Mouse (Mus musculus): ENCODE data around the gene Raf1. TPM values are rescaled to one million over a fixed set of nuclear protein-coding genes. Genes with fewer than 3 reads are reported as not detected.

Gene Raf1
- 94.0 and 101 TPM in 2 replicates for polyA plus RNA-seq (2016; fragmentation: Nextera tagmentation; extraction: Ambion mirVana)

DNA sequence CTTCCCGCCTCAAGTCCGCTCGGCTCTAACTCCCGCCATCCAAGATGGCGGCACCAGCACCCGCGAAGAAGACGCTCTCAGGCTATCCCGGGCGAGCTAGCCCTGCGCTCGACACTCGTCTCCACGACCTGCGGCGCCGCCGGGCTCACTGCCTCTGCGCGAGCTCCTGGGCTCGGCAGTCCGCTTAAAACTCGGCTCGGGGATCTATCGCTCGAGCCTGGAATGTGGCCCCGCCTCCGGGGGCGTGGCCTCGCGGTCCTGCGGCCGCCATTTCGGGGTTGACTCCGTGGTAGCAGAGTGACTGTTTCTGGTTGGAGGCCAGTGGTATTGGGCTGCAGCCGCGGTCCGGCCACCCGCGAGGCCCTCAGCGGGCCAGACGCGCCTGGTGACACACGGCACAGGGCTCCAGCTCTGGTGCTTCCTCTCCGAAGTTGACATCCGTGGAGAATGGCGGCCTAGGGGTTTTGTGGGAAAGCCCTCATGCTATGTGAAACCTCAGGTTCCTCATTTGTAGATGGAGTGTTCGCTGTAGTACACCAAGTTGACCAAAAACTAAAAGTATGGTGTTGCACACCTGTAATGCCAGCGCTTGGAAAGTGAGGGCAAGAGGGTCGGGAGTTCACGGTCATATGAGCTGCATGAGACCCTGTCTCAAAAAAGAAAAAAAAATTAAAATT, at the start of gene Raf1:
Raf1 (minus strand) TSS at position 184 of the 677 bp plus-strand sequence.
- WGBS: under 1% methylated on average over 51 of the region's 51 CpGs
- Histone ChIP-seq H3K4me3 (peak within 1 kb of the TSS; percentile 96), H3K9me3 (no peaks in the 10 kb centered on the region), H3K4me1 (peaks cover 18% of the 10 kb centered on the region), H3K36me3 (no peaks in the 10 kb centered on the region), H3K27me3 (ENCODE audit: insufficient read depth, poor library complexity, severe bottlenecking) (no peaks in the 10 kb centered on the region), H3K27ac (peak within 1 kb of the TSS; percentile 100)
- peak; percentile 99 for DNase-seq (ENCODE audit: low spot score)

DNA sequence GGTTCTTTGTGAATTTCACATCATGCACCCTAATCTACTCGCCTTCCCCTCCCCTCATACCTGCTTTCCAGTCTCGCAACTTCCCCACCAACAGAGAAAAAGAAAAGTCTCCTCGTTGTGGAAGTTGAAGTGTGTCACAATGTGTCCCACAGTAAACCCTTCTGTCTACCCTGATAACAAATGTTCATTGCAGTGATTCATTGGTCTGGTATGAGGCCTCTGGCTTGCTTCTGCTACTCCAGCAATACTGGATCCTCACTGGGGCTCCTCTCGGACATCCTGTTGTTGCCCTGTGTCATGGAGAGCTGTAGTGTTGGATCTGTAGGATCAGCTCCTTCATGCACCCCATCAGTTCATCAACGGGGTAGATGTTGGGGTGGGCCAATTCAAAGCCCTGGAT, 45.8 kb upstream of the Raf1 start:
- WGBS: 56% methylated on average over 5 of the region's 5 CpGs
- 0 out of 2 replicates have a peak overlapping the region, but pooled peaks have one; percentile 5 for H3K27ac ChIP-seq

DNA sequence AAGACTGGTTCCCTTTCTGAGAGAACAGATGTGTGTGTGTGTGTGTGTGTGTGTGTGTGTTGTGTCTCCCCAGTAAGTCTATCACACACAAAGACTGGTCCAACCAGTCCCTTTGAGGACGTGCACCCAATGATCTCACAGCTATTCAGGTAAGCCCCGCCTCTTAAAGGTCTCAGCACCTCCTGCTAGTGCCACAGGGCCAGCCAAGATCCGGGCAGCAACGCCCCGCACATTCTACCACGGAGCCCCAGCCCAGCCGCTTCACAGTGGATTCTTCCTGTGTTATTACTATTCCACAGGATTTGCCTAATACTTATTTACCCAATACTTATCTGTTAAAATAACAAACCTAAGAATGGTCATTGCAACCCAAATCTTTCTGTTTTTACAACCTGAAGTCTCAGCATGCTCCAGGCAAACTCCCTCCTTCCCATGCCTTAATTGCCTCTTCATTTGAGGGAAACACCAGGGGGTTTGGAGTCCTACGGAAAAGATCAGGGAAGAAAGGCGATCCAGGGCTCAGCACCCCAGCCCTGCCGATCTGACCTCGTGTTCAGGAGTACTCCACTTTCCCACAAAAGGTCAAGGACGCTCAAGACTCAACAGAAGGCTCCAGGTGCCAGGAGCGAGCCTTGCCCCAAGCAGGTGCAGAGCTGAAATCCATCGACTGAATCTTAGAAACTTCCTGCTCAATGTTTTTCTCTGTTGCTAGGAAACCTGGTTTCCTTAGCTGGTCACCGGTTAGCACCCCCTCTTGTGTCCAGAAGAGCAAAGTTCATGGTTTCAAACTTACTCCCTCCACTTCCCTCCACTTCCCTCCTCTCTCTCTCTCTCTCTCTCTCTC, 41.5 kb upstream of the Raf1 start:
- WGBS: 1% methylated on average over 15 of the region's 15 CpGs
- peak overlapping the region; percentile 79 for H3K27ac ChIP-seq
- DNase-seq (ENCODE audit: low spot score): peak; percentile 91
- peak overlapping the region; percentile 58 for H3K4me3 ChIP-seq
- peaks cover 32% of the 10 kb centered on the region for H3K4me1 ChIP-seq
- H3K36me3 ChIP-seq: no peaks in the 10 kb centered on the region
- H3K27me3 ChIP-seq (ENCODE audit: insufficient read depth, poor library complexity, severe bottlenecking): no peaks in the 10 kb centered on the region
- H3K9me3 ChIP-seq: no peaks in the 10 kb centered on the region

More for the DNA sequence above, 45.8 kb upstream of the Raf1 start:
- H3K27me3 ChIP-seq (ENCODE audit: insufficient read depth, poor library complexity, severe bottlenecking): no peaks in the 10 kb centered on the region
- no peaks in the 10 kb centered on the region for H3K36me3 ChIP-seq
- peaks cover 24% of the 10 kb centered on the region for H3K4me1 ChIP-seq
- H3K4me3 ChIP-seq: no peak overlapping the region
- H3K9me3 ChIP-seq: no peaks in the 10 kb centered on the region
- no peak for DNase-seq (ENCODE audit: low spot score)

DNA sequence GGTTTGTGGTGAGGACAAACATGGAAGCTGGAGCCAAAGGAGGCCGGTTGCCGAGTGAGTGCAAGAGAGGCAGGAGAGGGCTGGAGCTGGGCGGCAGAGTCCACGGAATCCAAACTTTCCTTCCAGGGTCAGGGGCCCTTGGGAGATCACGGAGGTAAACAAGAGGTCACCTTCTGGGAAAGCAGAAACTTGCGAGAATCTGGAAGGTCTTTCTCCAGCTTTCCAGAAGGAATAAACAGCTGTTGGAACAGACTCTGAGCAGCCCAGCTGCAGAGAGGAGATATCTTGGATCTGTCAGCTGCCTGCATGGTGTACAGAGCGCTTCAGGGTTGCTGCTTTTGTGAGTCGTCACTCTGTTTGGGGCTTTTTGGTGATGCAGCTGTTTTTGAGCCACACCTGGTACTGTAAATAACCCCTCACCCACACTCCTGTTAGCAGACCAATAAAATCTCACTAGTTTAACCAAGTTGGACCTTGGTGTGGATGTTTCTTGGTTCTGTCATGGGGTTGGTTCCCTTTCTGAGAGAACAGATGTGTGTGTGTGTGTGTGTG, 40.7 kb upstream of the Raf1 start:
- WGBS: 14% methylated on average over 8 of the region's 8 CpGs
- Histone ChIP-seq H3K27me3 (ENCODE audit: insufficient read depth, poor library complexity, severe bottlenecking) (no peaks in the 10 kb centered on the region), H3K9me3 (no peaks in the 10 kb centered on the region), H3K4me1 (peaks cover 24% of the 10 kb centered on the region), H3K27ac (peak overlapping the region; percentile 79; the same call in 1 of the 2 replicates), H3K4me3 (peak overlapping the region; percentile 58), H3K36me3 (no peaks in the 10 kb centered on the region)
- DNase-seq (ENCODE audit: low spot score): no peak

DNA sequence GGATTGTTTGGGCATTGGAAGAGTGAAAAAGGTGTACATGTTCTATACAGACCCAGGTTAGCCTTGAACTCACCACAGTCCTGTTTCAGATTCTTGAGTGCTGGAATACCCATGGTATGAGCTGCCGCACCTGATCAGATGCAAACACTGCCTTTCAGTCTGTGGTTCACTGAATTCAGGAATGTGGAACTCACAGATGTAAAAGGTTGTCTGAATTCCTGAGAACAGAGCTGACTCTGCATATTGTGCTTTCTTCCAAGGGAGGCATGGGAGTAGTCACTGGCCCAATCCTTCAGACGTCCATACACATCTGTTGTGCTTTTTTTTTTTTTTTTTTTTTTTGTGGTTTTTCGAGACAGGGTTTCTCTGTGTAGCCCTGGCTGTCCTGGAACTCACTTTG, 34.8 kb upstream of the Raf1 start:
- no peak overlapping the region for H3K27ac ChIP-seq
- whole genome bisulfite sequencing: 73% methylated on average over 3 of the region's 3 CpGs

DNA sequence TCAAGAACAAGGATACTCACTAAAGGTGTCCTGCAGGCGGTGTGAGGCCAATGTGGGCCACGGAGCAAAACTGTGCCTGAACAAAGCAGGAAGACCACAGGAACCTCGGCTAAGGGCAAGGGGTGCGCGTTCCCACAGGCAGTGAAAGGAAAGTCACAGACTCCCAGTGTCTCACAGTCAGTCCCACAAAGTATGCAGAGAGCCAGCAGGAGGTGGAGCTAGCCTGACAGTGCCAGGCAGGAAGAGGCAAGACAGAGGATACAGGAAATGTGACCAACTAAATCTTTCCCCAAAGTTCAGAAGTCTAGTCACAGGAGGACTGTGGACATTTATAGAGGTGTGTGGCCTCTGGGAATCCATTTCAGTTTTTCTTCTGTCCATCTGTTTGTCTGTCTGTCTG, 26.5 kb upstream of the Raf1 start:
- H3K9me3 ChIP-seq: no peaks in the 10 kb centered on the region
- no peak for DNase-seq (ENCODE audit: low spot score)
- 78% methylated on average over 5 of the region's 5 CpGs for WGBS
- no peaks in the 10 kb centered on the region for H3K36me3 ChIP-seq
- H3K27ac ChIP-seq: no peak overlapping the region
- H3K4me3 ChIP-seq: no peak overlapping the region
- H3K27me3 ChIP-seq (ENCODE audit: insufficient read depth, poor library complexity, severe bottlenecking): no peaks in the 10 kb centered on the region
- peaks cover 6% of the 10 kb centered on the region for H3K4me1 ChIP-seq

More for the DNA sequence above, 34.8 kb upstream of the Raf1 start:
- Histone ChIP-seq H3K4me1 (no peaks in the 10 kb centered on the region), H3K27me3 (ENCODE audit: insufficient read depth, poor library complexity, severe bottlenecking) (no peaks in the 10 kb centered on the region), H3K9me3 (no peaks in the 10 kb centered on the region), H3K4me3 (no peak overlapping the region), H3K36me3 (no peaks in the 10 kb centered on the region)
- DNase-seq (ENCODE audit: low spot score): no peak

DNA sequence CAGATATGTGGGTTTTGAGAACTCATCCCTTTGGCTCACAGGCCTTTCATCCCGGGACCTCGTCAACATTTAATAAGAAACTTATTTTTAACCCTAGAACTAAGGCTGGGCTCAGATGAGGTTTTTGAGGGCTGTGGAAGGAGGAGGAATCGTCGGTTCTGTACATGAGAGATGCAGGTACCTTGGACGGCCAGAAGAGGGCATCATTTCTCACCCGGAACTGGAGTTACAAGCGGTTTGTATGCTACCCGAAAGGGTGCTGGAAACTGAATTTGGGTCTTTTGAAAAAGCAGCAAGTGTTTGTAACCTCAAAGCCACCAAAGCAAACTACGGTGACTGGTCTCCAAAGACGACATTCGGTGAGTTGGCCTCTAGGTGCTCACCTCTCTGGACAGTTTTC, 24.9 kb upstream of the Raf1 start:
- H3K4me3 ChIP-seq: no peak overlapping the region
- peaks cover 12% of the 10 kb centered on the region for H3K4me1 ChIP-seq
- no peaks in the 10 kb centered on the region for H3K9me3 ChIP-seq
- H3K27ac ChIP-seq: no peak overlapping the region
- no peak for DNase-seq (ENCODE audit: low spot score)
- WGBS: 47% methylated on average over 11 of the region's 11 CpGs
- no peaks in the 10 kb centered on the region for H3K36me3 ChIP-seq
- H3K27me3 ChIP-seq (ENCODE audit: insufficient read depth, poor library complexity, severe bottlenecking): no peaks in the 10 kb centered on the region

DNA sequence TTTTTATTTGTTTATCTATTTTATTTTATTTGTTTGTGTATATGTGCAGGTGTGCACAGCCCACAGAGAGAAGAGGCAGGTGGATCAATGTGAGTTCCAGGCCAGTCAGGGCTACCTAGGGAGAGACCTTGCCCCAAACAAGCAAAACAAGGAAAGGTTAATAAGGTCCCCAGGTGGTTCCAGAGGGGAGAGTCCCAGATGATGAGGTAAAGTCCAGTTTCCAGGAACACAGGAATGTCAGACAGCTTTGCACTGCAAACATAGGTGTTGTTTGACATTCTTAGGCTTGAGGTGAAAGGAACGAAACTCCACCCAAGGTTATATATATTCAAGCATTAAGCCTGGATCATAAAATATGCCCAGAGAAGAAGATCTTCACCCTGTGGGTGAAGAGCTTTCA, 24.3 kb upstream of the Raf1 start:
- peaks cover 16% of the 10 kb centered on the region for H3K4me1 ChIP-seq
- no peak overlapping the region for H3K4me3 ChIP-seq
- H3K27ac ChIP-seq: no peak overlapping the region
- no peaks in the 10 kb centered on the region for H3K9me3 ChIP-seq
- H3K36me3 ChIP-seq: no peaks in the 10 kb centered on the region
- 93% methylated on average over 1 of the region's 1 CpGs for WGBS
- DNase-seq (ENCODE audit: low spot score): no peak
- H3K27me3 ChIP-seq (ENCODE audit: insufficient read depth, poor library complexity, severe bottlenecking): no peaks in the 10 kb centered on the region

DNA sequence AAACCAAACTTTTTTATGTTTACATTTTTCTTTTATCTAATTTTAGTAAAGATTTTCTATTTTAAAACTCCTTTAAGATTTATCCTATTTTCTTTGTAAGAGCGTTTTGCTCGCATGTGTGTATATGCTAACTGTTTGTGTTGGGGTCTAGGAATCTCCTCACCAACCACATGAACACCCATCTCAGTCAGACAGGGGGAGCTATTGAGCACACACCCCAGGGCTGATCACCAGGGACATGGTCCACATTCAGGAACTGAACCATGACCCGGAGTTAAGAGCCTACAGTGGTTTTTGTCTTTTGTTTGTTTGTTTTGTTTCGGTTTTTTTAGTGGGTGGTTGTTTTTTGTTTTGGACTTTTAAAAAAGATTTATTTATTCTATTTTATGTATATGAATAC, 22.3 kb upstream of the Raf1 start:
- DNase-seq (ENCODE audit: low spot score): no peak
- no peak overlapping the region for H3K27ac ChIP-seq
- H3K36me3 ChIP-seq: no peaks in the 10 kb centered on the region
- H3K27me3 ChIP-seq (ENCODE audit: insufficient read depth, poor library complexity, severe bottlenecking): no peaks in the 10 kb centered on the region
- H3K9me3 ChIP-seq: no peaks in the 10 kb centered on the region
- H3K4me3 ChIP-seq: no peak overlapping the region
- WGBS: 82% methylated on average over 4 of the region's 4 CpGs
- H3K4me1 ChIP-seq: peaks cover 34% of the 10 kb centered on the region

DNA sequence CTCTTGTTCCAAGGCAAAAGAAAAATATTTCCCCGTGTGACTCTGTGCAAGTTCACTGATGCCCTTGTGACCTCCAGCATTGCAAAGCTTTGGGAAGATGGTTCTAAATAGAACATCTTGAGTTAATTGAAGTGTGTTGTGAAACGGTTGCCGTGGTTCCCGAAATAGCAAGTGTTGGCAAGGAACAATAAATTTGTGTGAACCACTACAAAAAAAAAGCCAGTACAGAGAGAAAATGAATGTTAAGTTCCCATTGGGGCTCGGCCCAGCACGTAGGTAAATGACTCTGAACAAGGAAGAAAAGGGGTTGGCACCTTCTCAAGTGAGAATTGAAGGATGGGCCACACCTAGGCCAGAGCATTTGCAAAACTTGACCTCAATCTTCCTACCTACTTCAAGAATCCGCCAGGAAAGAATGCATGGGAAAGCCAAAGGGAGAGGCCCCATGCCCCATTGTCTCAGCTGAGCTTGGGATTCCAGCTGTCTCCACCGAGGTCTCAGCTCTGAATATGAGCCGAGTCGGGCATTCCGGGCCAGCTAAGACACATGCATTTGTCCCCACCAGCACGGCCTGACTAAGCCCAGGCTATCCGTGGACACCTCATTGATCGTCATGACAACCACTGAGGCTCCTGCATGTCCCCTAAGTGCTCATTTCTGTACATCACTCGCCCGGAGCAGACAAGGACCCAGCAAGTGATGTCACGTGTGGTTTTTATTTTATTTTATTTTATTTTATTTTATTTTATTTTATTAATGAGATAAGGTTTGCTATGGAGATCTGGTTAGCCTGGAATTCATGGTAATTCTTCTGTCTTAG, 21.5 kb upstream of the Raf1 start:
- H3K27ac ChIP-seq: peak overlapping the region; percentile 32
- no peaks in the 10 kb centered on the region for H3K27me3 ChIP-seq (ENCODE audit: insufficient read depth, poor library complexity, severe bottlenecking)
- WGBS: 67% methylated on average over 17 of the region's 17 CpGs
- H3K4me1 ChIP-seq: peaks cover 33% of the 10 kb centered on the region
- DNase-seq (ENCODE audit: low spot score): no peak
- no peaks in the 10 kb centered on the region for H3K9me3 ChIP-seq
- H3K4me3 ChIP-seq: no peak overlapping the region
- no peaks in the 10 kb centered on the region for H3K36me3 ChIP-seq

DNA sequence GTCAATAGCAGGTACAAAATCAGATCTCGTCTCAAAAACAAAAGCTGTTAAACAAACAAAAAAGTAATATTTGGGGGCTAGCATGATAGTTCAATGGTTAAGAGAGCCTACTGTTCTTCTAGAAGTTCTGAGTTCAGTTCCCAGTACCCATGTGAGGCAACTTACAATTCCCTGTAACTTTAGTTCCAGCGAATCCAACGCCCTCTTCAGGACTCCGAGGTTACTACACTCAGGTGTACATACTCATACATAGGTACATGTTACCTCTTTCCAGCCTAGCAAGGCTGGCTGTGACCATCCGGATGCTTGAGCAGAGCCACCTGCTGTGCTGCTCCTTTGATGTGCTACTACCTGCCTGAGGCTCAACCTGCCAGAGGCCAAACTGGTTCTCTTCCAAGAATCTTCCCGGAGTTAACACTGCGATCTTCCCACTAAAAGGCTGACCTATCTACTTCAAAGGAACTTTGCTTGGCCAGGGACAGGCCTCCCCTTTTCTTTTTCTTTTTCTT, 20.3 kb upstream of the Raf1 start:
- Histone ChIP-seq H3K27me3 (ENCODE audit: insufficient read depth, poor library complexity, severe bottlenecking) (no peaks in the 10 kb centered on the region), H3K4me1 (peaks cover 31% of the 10 kb centered on the region), H3K27ac (peak overlapping the region; percentile 30; the same call in 1 of the 2 replicates), H3K4me3 (no peak overlapping the region), H3K36me3 (no peaks in the 10 kb centered on the region), H3K9me3 (no peaks in the 10 kb centered on the region)
- WGBS: 76% methylated on average over 7 of the region's 7 CpGs
- DNase-seq (ENCODE audit: low spot score): no peak

DNA sequence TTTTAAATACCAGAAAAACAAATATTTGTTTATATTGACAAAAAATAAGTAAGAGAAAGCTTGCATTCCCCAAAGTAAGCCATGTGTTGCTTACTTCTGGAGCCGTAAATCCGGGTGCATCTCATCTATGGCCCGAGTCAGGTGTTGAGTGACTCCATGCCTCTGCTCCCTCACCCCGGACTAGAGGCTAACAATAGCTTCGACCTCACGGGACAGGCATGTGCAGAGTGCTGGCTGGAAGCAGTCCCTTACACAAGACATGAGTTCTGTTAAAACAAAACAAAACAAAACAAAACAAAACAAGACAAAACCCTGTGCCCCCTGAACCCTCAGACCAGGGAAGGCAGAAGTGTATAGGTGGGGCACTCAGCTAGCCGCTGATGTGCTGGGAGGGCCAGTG, 18.7 kb upstream of the Raf1 start:
- H3K27me3 ChIP-seq (ENCODE audit: insufficient read depth, poor library complexity, severe bottlenecking): no peaks in the 10 kb centered on the region
- WGBS: 19% methylated on average over 7 of the region's 7 CpGs
- DNase-seq (ENCODE audit: low spot score): peak; percentile 89
- peak overlapping the region; percentile 9 for H3K4me3 ChIP-seq
- H3K4me1 ChIP-seq: peaks cover 31% of the 10 kb centered on the region
- no peaks in the 10 kb centered on the region for H3K36me3 ChIP-seq
- no peaks in the 10 kb centered on the region for H3K9me3 ChIP-seq
- H3K27ac ChIP-seq: peak overlapping the region; percentile 89

All from heart, embryonic 10.5 days (tissue).